Mouse (Mus musculus) c-Kit-positive CD71-negative TER-119-negative erythroid progenitor cells, embryonic 14.5 days (primary cell): ENCODE results near the gene Bcl6.

Experiments
- DNase-seq: peaks from one replicate; pipeline ENCODE4 v3.0.0-alpha.2; 2013; ENCODE audit warnings: low read depth

Bcl6 gene

DNA sequence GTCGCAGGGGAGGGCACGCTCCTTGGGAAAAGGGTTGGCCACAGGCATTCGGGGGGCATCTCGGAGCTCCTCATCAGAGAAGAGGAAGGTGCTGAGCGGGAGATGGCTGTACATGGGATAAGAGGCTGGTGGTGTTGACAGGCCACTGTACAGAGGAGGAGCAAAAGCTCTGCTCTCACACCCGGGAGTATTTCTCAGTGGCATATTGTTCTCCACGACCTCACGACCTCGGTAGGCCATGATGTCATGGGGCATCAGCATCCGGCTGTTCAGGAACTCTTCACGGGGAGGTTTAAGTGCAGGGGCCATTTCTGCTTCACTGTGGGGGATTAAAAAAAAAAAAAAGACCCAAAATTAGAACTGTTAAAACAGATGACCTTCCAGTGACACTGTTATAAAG is 15.8 kb downstream of the Bcl6 start:
- DNase-seq = no peak

DNA sequence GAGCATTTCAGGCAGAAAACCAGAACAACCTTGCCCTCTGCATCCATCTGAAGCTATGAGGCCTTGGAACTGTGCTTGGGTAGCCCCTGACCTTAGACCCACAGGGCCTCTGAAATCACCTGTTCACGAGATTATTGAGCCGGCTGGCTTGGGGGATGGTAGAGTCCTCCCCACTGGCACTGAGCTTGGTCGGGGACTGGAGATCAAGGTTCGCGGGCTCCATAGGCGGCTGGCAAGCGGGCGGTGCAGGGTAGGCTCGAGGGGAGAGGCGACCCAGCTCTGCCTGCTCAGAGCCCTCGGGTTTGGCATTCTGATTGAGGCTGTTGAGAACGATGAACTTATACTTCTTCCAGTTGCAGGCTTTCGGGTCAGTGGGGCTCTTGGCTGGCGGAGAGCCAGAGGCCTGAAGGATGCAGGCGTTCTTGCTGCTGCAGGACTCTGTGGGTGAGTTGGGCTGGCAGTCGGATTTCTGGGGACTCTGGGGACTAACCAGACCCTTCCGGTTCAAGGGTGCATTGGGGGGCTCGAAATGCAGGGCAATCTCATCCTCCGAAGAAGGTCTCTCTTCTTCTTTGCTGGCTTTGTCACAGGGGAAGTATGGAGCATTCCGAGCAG is 16.4 kb downstream of the Bcl6 start:
- DNase-seq = no peak

DNA sequence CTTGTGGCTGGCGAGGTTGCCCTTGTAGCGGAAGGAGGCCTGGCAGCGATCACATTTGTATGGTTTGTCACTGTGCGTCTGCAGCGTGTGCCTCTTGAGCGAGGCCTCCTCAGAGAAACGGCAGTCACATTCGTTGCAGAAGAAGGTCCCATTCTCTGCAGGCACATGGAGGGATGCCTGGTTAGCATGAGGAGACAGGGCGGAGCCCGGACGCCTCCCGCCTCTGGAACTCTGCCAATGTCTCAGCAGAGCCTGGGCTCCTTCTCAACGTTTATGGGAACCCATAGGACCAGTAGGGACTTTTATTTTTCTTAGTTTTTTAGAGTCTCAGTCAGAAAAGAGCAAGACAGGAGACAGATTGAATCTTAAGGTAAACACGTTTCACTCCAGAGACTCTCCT is 18.7 kb downstream of the Bcl6 start:
- DNase-seq = no peak

DNA sequence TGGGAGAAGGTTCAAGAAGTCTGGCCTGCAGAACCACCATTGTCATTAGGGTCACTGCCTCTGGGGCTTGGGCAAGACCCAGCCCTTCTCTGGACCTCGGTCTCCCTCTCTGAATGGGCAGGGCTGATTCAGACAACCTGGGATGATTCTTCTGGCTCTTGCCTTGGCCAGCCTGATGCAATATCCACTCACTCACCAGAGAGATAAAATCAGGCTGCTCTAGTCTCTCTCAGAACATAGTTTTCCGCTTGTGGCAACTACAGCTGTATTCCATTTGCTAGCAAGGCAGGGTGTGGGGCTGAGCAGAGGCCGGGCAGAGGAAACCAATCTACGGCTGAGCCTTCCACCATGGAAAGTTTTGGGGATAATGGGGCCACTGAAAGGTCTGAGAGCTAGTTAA is 19.8 kb downstream of the Bcl6 start:
- DNase-seq = no peak

DNA sequence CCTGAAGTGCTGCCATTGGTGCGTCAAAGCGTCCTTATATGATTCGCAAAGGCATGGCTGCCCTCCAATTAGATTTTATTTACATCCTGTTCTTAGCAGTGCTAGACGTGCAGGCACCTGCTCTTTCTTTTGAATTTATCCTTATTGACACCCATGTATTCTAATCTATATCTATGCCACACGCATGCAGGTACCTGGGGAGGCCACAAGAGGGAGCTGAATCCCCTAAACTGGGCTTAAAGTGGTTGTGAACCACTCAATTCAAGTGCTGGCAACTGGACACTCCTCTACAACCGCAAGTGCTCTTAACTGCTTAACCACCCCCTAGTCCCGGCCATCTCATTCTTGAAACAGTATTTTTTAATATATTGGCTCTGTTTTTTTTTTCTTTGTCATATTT is 21.4 kb downstream of the Bcl6 start:
- DNase-seq = no peak

DNA sequence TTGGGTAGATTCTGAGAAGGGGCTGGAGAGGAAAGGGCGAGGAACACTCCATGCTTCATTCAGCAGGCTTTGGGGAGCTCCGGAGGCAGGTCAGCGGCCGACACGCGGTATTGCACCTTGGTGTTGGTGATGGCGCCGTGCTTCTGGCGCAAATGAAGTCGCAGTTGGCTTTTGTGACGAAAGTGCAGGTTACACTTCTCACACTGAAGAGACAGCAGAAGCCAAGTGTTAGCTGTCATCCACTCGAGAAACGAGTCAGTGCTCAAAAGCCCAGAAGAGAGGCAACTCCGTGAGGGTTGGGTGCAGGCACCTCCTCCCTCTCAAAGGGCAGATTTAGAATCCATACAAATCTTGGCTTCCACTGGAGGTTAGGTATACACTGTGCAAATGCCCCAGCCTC is 22.6 kb downstream of the Bcl6 start:
- DNase-seq = no peak

DNA sequence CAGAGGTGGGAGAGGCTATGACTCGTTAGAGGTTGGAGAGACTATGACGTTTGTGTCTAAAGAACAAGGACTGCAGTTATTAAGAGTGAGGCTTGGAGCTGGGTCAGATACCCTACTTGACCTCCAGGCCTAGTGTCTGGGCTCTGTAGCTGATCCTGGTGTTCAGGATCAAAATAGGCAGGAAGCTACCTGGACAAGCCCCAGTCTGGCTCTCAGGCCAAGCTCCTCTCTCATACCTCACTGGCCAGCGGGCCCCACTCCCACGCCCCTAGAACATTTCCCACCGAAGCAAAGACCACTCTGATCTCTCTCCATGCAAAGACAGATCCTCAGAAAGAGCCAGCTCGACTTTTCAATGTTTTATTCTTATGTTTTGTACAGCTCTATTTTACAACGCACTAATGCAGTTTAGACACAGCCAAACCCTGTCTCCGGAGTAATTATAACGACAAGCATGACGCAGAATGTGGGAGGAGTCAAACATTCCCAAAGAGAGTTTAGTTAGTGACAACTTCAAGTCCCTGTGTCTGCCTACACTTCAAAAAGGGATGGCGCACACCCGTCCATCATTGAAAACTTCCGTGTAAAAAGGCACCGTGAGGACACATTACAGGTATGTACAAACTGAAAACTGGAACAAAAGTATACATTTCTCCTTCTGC is 23.8 kb downstream of the Bcl6 start:
- no peak for DNase-seq

DNA sequence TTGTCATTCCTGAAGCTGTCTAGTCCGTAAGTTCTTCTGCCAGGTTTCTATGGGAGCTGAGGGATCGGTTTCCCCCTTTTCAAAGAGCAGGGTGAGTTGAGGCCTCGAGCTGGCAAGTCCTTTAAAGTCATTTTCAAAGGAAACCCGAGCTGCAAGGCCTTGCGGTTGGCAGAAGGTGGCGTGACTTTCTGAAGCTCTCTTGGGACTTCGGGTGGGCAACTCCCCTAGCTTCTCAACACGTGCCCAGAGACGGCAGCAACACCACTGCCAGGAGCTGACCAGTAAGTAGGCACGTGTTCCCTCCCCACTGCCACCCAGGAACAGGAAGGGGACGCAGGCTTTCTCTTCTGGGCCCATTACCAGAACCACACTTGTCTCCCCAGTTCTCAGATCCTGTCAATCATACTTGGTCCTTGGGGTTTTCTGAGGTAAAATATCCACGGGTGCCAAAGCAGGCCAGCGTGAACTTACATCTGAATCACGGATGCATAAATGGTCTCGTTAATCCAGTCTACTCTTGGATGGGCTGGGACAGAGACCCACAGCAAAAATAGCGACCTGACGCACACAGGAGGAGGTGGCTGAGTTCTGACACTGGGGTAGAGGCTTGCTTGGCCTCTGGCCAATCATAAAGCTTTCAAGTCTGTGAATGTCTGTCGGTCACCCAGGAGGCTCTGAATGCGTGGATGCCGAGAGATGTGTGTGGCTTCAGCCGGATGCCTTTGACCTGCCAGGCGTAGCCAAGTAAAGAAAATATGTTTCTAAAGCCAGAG is 24.6 kb downstream of the Bcl6 start:
- DNase-seq = no peak

DNA sequence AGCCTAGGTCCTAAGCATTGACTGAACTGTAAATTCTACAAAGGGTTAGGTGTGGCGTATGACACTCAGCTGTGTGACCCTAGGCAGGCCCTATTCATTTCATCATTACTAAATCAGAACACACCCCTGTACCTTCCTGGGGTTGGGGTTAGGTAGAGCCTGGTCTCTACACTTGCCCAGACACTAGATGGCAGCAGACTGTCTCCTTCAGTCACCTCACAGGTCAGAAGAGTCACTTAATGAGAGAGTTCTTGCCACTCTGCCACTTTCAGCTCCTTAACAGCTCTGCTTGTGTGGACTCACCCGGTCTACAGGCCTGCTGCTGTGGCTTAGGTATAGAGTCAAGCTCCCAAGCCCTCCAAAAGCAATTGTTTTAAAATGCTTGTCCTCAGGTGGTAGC is 26.3 kb downstream of the Bcl6 start:
- no peak for DNase-seq

DNA sequence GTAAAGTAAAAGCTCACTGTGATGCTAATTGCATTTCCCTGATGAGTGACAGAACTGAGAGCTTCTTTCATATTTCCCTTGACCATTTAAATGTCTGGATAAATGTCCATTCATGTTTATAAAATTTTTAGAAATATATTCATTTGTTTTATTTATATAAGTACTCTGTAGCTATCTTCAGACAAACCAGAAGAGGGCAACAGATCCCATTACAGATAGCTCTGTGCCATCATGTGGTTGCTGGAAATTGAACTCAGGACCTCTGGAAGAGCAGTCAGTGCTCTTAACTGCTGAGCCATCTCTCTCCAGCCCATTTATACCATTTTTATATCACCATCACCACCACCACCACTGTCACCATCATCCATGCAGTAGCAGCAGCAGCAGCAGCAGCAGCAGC is 29.7 kb downstream of the Bcl6 start:
- DNase-seq = no peak

DNA sequence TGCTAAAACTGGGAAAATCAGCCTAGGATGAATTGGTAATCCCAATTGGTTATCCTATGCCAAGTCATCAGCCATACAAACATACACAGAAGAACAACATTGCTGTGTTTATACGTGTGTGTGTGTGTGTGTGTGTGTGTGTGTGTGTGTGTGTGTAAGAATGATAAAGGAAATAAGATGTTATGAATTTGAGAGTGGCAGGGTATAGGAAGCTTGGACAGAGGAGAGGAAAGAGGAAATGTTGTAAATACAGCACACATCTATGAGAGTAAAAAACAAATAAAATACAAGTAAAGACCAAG is 34.7 kb downstream of the Bcl6 start:
- DNase-seq = no peak

DNA sequence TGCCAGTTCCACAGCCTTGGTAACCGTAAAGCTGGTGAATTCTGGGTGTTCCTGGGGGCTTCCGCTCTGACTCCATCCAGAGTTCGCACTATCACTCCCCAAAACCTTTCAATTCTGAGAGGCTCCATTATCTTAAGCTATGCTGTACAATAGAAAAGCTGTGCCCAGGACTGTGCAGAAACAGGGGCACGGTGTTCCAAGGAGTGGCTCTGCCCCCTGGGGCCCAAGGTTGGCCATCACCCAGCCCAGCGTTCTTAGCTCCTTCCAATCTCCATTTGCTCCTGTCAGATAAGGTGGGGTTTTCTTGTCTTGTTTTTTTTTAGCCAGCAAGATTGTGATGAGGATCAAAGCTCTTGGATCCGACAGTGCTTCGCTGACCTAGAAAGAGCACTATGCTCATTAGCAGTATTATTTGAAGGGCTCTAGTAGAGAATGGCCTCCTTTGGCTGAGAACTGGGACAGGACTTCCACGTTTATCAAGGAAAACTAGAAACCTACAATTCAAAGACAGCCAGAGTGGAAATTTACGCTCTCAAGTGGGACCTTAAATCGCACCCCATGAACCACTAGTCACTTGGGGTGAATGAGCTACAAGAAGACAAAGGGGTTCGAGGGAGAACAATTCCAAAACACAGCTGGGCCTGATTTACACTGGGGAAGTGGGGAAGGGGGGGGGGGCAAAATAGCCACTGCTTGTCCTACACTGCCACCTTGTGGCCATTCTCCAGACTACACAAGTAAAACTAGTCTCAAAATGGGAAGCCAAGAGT is 35.3 kb downstream of the Bcl6 start:
- DNase-seq = peak; percentile 25

DNA sequence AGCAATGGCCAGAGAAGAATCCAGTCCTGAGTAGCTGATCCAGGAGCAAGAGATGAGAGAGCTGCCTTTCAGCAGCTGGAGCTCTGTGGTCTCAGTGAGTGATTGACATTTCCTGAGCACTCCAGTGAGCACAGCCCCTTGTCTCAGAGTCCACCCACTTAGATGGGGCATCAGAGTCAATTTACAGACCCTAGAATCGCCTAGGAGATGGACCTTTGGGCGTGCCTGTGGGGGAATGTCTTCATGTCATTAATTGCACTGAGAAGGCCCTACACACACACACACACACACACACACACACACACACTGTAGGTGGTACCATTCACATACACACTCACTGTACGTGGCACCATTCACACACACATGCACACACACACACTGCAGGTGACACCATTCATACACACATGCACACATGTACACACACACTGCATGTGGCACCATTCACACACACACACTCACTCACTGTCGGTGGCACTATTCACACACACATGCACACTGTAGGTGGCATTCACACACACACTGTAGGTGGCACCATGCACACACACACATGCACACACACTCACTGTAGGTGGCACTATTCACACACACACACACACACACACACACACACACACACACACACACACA is 36.4 kb downstream of the Bcl6 start:
- no peak for DNase-seq

DNA sequence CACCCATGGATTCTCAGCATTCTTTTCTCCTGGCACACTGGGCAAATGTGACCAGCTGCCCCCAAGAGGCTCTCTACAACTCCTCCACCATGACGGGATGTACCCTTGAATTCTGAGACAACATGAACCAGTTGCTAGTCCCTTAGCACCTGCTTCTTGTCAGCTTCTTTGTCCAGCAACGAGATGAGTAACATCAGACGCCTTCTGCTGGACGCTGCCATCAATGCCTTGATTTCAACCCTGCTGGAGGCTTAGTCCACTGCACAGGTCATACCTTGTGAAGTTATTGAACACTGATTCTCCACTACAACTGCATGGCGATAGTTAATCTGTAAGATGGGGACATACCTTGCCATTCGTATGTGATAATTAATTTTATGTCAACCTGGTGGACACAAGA is 41.0 kb downstream of the Bcl6 start:
- no peak for DNase-seq

DNA sequence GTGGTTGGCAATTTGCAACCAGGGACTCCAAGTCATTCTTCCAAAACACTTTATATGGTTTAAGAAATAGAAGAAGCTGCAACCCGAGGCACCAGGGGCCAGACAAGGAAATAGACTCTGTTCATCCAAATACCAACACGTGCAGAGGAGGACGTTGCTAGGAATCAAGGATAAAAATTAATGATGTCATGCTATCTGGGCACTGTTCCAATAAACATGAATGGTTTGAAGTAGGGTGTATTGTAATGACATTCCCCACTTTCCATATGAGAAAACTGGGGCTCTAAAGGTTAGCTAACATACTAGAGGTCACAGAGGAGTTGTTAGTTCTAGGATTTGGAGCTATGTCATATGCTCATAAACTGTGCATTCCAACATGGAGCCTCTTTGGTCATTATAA is 43.9 kb downstream of the Bcl6 start:
- no peak for DNase-seq

DNA sequence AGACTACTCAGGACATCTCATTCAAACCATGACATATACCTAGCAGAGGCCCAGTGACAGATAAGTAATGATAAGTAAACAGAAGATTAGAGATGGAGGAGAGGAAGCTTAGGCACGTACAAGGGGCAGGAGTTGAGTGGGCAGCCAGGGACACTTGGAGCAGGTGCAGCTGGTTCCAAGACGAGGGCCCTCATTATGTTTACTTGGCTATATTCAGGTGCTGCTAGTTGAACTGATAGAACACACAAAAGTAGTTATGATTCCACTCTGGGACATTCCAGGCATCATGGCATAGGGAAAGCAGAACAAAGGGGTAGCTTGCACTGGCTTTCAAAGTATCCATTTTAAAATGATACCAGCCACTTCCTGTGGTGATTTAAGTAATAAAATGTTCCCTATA is 54.3 kb downstream of the Bcl6 start:
- DNase-seq = no peak

DNA sequence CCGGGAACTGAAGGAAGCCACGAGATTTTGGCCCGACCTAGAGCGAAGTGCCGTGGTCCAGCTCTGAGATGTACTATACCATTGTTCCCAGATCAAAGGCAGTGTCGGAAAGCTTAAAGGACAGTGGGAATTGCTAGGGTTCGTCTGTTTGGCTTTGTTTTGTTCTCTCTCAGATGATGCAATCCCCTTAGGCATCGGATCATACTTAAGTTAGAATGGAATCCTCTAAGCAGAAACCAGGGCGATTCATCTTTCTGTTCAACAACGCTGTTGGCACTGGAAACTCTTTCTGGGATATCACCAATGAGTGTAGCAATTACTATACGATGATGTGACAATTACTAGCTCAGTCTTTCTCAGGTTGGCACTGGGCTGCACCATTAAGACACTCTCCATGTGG is 56.4 kb downstream of the Bcl6 start, which contains the start of gene Rtp2:
TSS of gene Rtp2 (minus strand) at position 101 of the 400 bp plus-strand sequence.
- DNase-seq = no peak

DNA sequence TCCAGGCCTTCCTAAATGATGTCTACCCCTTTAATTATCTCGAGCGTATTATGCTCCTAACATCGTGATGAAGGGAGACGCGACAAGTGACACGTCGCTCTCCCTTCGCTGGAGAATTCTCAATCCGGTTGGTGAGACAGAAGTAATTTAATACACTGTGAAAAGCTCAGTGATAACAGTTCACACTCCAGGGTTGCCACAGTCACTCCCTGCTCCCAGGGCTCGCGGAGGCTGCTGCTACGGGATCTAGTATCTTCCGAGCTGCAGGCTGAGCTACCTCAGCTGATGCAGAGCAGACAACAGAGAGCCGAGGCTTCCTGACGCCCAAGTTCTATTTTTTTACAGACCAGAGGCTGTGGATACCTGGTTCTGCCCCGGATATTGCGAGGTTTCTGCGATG is 57.4 kb downstream of the Bcl6 start:
- DNase-seq = no peak

DNA sequence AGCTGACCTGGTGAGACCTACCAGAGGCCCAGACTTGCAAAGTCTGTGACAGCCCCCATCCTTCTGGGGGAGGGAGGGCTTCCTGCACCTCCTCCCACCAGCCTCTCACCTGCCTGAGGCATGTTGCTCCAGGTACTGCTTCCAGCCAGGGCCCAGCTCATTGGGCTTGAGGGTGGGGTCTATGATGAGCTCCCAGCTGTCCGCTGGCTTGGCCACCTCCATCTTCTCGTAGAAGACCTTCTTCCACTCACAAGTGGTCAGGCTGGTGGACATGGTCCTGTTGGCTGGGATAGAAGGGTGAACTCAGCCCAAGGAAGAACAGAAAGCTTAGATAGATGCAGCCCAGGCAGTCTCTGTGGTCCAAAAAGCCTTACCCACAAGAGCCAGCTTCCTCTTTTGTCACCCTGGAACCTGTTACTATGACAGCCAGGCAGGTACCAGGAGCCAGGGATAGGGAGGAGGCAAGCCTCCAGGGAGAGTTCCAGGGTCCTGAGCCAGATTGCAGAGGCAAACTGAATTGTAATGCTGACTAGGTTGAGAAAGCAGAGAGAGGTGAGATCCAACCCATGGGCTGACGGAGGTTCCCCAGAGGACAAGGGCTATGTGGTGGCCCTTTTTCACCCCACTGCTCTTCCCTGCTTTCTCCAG is 58.1 kb downstream of the Bcl6 start:
- no peak for DNase-seq

DNA sequence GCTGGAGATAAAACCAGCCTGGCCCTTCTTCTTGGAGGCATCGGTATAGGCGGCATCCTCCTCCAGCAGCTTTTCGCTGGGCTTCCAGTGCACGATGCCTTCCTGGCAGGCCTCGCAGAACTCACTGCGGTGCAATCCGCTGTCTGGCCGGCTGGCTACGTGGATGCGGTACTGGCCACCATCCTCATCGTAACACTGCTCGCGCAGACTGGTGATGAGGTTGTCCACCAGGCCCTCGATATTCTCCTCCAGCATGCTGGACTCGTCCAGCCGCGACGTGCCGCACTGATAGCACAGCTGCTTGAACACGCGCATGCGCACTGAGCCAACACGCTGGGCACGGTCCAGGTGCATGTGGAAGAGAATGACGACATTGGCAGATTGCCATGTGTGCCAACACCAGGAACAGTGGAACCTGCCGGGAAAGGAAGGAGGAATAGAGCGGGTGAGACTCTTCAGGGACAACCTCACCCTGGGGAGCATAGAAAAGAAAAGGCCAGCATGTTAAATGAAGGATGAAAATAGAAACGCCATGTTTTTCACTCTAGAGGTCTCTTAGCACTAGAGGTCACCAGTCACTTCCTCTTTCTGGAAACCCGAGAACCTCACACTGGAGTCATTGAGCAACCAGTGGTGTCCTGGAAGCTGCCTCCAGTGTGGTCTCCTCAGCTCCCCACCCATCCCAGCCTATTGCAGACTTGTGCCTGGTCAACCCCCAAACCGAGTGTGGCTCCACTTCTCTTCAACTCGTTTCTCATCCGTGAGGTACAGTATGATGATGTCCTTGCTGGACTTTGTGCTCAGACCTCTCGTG is 61.1 kb downstream of the Bcl6 start:
- DNase-seq = peak; percentile 5

DNA sequence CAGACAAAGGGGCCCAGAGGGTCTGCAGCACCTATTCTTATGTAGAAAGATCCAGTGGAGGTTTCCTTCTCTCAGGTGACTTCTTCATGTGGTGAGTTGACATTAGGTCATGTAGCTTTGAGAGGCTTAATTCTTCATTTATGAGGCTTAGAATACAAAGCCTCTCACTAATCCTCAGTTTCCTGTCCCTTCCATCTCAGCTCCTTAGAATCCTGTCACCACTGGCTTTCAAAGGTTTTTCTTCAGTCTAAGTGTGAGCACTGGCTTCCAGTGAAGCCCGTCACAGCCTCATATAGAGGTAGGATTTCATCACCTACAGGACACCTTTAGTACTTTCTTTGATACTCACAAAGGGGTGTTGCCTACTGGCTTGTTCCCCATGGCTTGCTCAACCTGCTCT is 65.7 kb downstream of the Bcl6 start:
- DNase-seq = no peak
